24 mouse cellular contexts compared by ENCODE assay signal in genomic region chr7:135043931-135044765, GRCm38 (mm10).
"Had no signal": no experiment of that assay in that cellular context is flagged by ENCODE, and none has a peak within 500 bp of the region (broad histone marks: within the 10 kb centered on the region; RNA-seq: fewer than 3 reads in every experiment).

No protein-coding gene starts in this region.

- H3K36me3 ChIP-seq: heart, embryonic 15.5 days; hindbrain, embryonic 13.5 days; hindbrain, embryonic 15.5 days; limb, embryonic 13.5 days; limb, embryonic 15.5 days; liver, embryonic 13.5 days; liver, embryonic 15.5 days had no signal

- H3K27me3 ChIP-seq: heart, embryonic 13.5 days; heart, embryonic 15.5 days; hindbrain, embryonic 13.5 days; hindbrain, embryonic 15.5 days; limb, embryonic 13.5 days; limb, embryonic 15.5 days; liver, embryonic 13.5 days; liver, embryonic 15.5 days had no signal

- H3K4me1 ChIP-seq: hindbrain, embryonic 13.5 days; hindbrain, embryonic 15.5 days; limb, embryonic 13.5 days; limb, embryonic 15.5 days; liver, embryonic 13.5 days; liver, embryonic 15.5 days had no signal

- H3K4me2 ChIP-seq: heart, embryonic 11.5 days; heart, embryonic 13.5 days; heart, embryonic 15.5 days; hindbrain, embryonic 13.5 days; hindbrain, embryonic 15.5 days; limb, embryonic 13.5 days; limb, embryonic 15.5 days; liver, embryonic 13.5 days; liver, embryonic 15.5 days had no signal

- DNase-seq: forebrain, postnatal 0 days; gastrocnemius, postnatal 14 days; gastrocnemius, postnatal 36 days; heart, adult 11 months; heart, adult 2 months; heart, postnatal 14 days; heart, postnatal 36 days; kidney, adult 8-10 months; kidney, postnatal 14 days; kidney, postnatal 36 days; layer of hippocampus, adult 9-11 months; layer of hippocampus, postnatal 36 days; left cerebral cortex, postnatal 4 days; liver, embryonic 13.5 days had no signal

- H3K4me3 ChIP-seq: heart, adult 2 months; heart, embryonic 13.5 days; heart, embryonic 15.5 days; hindbrain, embryonic 13.5 days; hindbrain, embryonic 15.5 days; limb, embryonic 13.5 days; limb, embryonic 15.5 days; liver, embryonic 13.5 days; liver, embryonic 15.5 days had no signal

- H3K27ac ChIP-seq: heart, adult 2 months; heart, embryonic 13.5 days; heart, embryonic 15.5 days; hindbrain, embryonic 13.5 days; hindbrain, embryonic 15.5 days; hindbrain, postnatal 0 days; limb, embryonic 13.5 days; limb, embryonic 15.5 days; liver, embryonic 13.5 days; liver, embryonic 15.5 days had no signal

- H3K9ac ChIP-seq: forebrain, postnatal 0 days; heart, embryonic 13.5 days; heart, embryonic 15.5 days; hindbrain, embryonic 13.5 days; hindbrain, embryonic 15.5 days; limb, embryonic 13.5 days; limb, embryonic 15.5 days; liver, embryonic 13.5 days; liver, embryonic 15.5 days had no signal

- ATAC-seq: forebrain, postnatal 0 days; hindbrain, postnatal 0 days; intestine, embryonic 16.5 days had no signal

- H3K9me3 ChIP-seq: heart, embryonic 15.5 days; hindbrain, embryonic 13.5 days; hindbrain, embryonic 15.5 days; limb, embryonic 15.5 days; liver, embryonic 13.5 days; liver, embryonic 15.5 days had no signal
